Mouse (Mus musculus) stomach, postnatal 0 days (tissue): ENCODE data around the gene Il1r1. TPM values are rescaled to one million over a fixed set of nuclear protein-coding genes. Genes with fewer than 3 reads are reported as not detected.

Experiments used
- ATAC-seq: fragments of 200-750 bp; cut with Nextera tagmentation; 2 replicates; pipeline ENCODE4 v1.8.0; 2017; ENCODE audit not compliant: low FRiP score, low TSS enrichment
- DNase-seq: peaks from one replicate; pipeline ENCODE4 v3.0.0-alpha.2; 2016; ENCODE audit warnings: low spot score
- H3K27ac ChIP-seq: fragments of 300-500 bp; sonication (generic); replicated peaks from 2 replicates; pipeline ENCODE4 v1.5.1; 2014; ENCODE audit warnings: mild to moderate bottlenecking, control low read depth
- H3K27me3 ChIP-seq: fragments of 300-500 bp; sonication (generic); 2 replicates; pipeline ENCODE4 v1.6.1; 2014; ENCODE audit warnings: low read length; ENCODE audit not compliant: control insufficient read depth, insufficient read depth
- H3K36me3 ChIP-seq: fragments of 300-500 bp; sonication (generic); 2 replicates; pipeline ENCODE4 v1.6.1; 2014; ENCODE audit warnings: low read length, mixed read lengths; ENCODE audit not compliant: control insufficient read depth, insufficient read depth
- H3K4me1 ChIP-seq: fragments of 300-500 bp; sonication (generic); replicated peaks from 2 replicates; pipeline ENCODE4 v1.6.1; 2014; ENCODE audit warnings: antibody characterized with exemption; ENCODE audit not compliant: control insufficient read depth, insufficient read depth
- H3K4me2 ChIP-seq: fragments of 300-500 bp; sonication (generic); replicated peaks from 2 replicates; pipeline ENCODE4 v1.6.1; 2014; ENCODE audit warnings: low read depth, mild to moderate bottlenecking, control low read depth, moderate library complexity
- H3K4me3 ChIP-seq: fragments of 300-500 bp; sonication (generic); 2 replicates; pipeline ENCODE4 v1.5.1; 2014; ENCODE audit warnings: low read depth, low read length, control low read depth
- H3K9ac ChIP-seq: fragments of 300-500 bp; sonication (generic); 2 replicates; pipeline ENCODE4 v1.6.1; 2014; ENCODE audit warnings: mild to moderate bottlenecking, low read length, control low read depth, mixed read lengths
- H3K9me3 ChIP-seq: fragments of 300-500 bp; sonication (generic); 2 replicates; pipeline ENCODE4 v1.6.1; 2016; ENCODE audit warnings: low read length; ENCODE audit not compliant: control insufficient read depth
- CTCF ChIP-seq: IDR thresholded peaks from 2 replicates; pipeline ENCODE4 v1.5.1; 2016; ENCODE audit warnings: antibody characterized with exemption, low read depth, mild to moderate bottlenecking, moderate library complexity
- EP300 ChIP-seq: optimal IDR thresholded peaks from 2 replicates; pipeline ENCODE3; 2016; ENCODE audit warnings: antibody characterized with exemption
- WGBS: fragments of 180-500 bp; shearing (Covaris S2); extraction: QIAGEN DNeasy Blood & Tissue Kit; methylation state at CpG from one replicate; pipeline ENCODE4 v1.1.7; 2014; 5-methylcytosine and 5-hydroxymethylcytosine counted together
- polyA plus RNA-seq: library from polyadenylated mRNA; unstranded; fragments of >200 nt; fragmentation: Nextera tagmentation; extraction: Ambion mirVana; gene quantifications from 2 replicates; pipeline ENCODE4 v1.2.1, GENCODE M21; 2015

The Il1r1 gene
- polyA plus RNA-seq: 7.3 TPM in 2 replicates

DNA sequence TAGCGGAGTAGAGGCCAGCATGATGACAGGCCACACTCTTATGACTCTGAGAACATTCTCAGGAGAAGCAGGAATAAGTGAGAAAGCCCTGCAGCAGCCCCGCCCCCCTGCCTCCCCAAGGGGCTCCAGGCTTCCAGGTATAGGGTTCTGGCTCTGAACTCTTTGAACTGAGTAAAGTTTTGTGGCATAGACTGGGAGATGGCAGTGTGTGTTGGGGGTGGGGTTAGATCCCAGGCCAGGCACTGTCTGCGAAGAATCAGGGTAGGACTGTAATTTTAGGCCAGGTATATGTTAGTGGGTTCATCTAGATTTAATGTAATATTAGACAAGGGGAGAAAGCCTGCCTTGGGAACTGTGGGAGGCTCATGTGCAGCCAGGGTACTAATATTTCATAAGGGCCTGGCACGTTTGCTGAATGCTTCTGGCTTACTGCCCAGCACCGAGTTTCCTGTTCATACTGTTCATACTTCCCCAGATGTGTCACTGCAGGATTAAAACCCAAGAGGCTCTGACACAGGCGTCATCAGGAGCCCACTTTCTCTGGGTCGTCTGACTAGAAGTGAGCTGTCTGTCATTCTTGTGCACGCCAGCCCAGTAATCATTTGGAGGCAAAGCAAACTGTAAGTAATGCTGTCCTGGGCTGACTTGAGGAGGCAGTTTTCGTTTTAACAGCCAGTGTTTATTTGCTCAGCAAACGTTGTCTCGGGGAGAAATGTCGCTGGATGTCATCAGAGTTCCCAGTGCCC is at the start of gene Il1r1:
Gene Il1r1 (plus strand): TSS at position 542 of the 746 bp plus-strand sequence.
- peak; percentile 86 for ATAC-seq

DNA sequence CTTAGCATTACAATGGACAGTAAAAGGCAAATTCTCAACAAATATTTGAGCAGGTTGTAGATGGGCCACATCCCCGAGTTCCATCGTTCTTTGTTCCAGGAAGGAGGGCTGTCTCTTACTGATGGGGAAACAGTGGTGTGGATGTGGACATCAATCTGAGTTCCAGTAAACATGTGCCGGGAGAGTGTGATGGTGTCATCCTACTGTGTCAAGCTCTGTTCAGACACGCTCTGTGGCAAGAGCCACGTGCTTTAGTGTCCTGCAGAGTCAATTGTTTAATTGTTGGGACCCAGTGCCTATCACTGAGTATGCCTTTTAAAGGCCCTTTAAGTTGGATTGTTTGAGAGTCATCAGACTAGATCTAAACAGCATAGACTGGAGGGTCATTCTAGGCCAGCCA is 49.8 kb upstream of the Il1r1 start:
- no peak for TF ChIP-seq EP300
- TF ChIP-seq CTCF: no peak
- Histone ChIP-seq H3K9me3 (no peaks in the 10 kb centered on the region), H3K4me1 (no peaks in the 10 kb centered on the region), H3K9ac (no peak overlapping the region), H3K4me2 (no peak overlapping the region), H3K27ac (no peak overlapping the region), H3K27me3 (no peaks in the 10 kb centered on the region), H3K36me3 (no peaks in the 10 kb centered on the region), H3K4me3 (no peak overlapping the region)
- 83% methylated on average over 5 of the region's 5 CpGs for WGBS
- ATAC-seq: no peak
- no peak for DNase-seq

More for the DNA sequence above, at the start of gene Il1r1:
- Histone ChIP-seq H3K4me1 (peaks cover 3% of the 10 kb centered on the region), H3K9me3 (no peaks in the 10 kb centered on the region), H3K27me3 (no peaks in the 10 kb centered on the region), H3K36me3 (no peaks in the 10 kb centered on the region), H3K4me2 (peak within 1 kb of the TSS; percentile 51), H3K9ac (peak within 1 kb of the TSS; percentile 48; the same call in 1 of the 2 replicates), H3K4me3 (peak within 1 kb of the TSS; percentile 27), H3K27ac (peak within 1 kb of the TSS; percentile 41)
- 19% methylated on average over 12 of the region's 12 CpGs for WGBS
- TF ChIP-seq CTCF (no peak), EP300 (peak; percentile 58)
- peak; percentile 72 for DNase-seq

DNA sequence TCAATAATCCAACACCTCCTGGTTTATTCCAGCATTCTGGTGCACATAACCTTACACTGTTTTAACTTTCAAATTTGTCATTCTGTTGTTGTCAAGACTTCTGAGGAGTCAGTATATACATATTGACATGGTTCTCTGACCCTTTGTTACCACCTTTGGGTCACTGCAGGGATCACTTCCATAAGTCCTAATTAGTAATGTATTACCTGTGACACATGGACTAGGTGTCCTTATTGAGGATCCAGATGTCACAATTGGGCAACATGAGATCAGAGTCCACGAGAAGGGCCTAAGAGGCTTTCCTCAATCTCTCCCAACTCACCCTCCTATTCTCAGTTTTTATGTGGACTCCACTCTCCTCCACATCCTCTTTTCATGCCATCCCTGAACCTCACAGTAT is 49.1 kb upstream of the Il1r1 start:
- Histone ChIP-seq H3K27ac (no peak overlapping the region), H3K9me3 (no peaks in the 10 kb centered on the region), H3K9ac (no peak overlapping the region), H3K27me3 (no peaks in the 10 kb centered on the region), H3K4me3 (no peak overlapping the region), H3K4me1 (no peaks in the 10 kb centered on the region), H3K4me2 (no peak overlapping the region), H3K36me3 (no peaks in the 10 kb centered on the region)
- no peak for TF ChIP-seq EP300
- TF ChIP-seq CTCF: no peak
- no peak for ATAC-seq
- 88% methylated on average over 1 of the region's 1 CpGs for WGBS
- peak; percentile 0 for DNase-seq

DNA sequence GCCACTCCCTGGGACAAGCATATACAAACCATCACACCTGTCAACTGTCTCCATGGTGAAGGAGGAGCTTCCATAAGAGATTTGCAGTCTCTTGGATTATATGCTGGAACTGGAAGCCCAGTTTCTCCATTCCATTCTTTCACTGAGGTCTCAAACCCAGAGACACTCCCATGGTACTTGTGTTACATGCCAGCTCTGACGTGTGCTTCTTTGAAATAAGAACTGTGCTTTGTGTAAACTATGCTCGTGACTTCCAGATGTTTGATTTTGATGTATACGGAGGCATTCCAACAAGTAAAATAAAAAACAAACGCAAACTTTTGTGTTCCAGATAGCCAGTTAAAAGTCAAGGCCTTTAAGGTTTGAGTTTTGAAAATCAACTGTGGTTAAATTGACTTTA is 45.8 kb upstream of the Il1r1 start:
- ATAC-seq (no peak), DNase-seq (no peak)
- H3K27ac ChIP-seq: no peak overlapping the region
- no peaks in the 10 kb centered on the region for H3K4me1 ChIP-seq
- no peaks in the 10 kb centered on the region for H3K36me3 ChIP-seq
- H3K4me3 ChIP-seq: no peak overlapping the region
- TF ChIP-seq CTCF: no peak
- no peak for TF ChIP-seq EP300
- no peaks in the 10 kb centered on the region for H3K27me3 ChIP-seq
- H3K4me2 ChIP-seq: no peak overlapping the region
- no peak overlapping the region for H3K9ac ChIP-seq
- no peaks in the 10 kb centered on the region for H3K9me3 ChIP-seq
- WGBS: 32% methylated on average over 4 of the region's 4 CpGs

DNA sequence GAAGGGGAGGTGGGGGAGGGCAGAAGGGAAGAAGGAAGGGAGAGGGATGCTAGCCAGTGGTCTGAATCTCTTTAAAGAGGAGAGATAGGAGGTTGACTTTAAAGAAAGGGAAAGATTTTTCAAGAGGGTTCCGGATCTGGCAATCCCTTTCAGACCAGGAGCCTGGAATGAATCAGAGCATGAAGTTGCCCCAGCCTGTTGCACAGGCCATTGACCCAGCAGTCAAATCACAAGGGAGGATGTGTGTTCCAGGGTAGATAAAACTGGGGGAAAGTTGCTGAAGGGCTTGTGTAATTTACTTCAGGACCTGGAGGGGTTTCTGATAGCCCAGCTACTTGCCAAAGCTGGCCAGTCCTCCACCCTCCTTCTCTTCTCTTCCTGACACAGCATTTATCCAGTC is 45.4 kb upstream of the Il1r1 start:
- Histone ChIP-seq H3K9ac (no peak overlapping the region), H3K27me3 (no peaks in the 10 kb centered on the region), H3K4me1 (no peaks in the 10 kb centered on the region), H3K27ac (no peak overlapping the region), H3K4me2 (no peak overlapping the region), H3K9me3 (no peaks in the 10 kb centered on the region), H3K36me3 (no peaks in the 10 kb centered on the region), H3K4me3 (no peak overlapping the region)
- ATAC-seq (no peak), DNase-seq (peak; percentile 11)
- TF ChIP-seq EP300 (no peak), CTCF (no peak)
- WGBS: 57% methylated on average over 1 of the region's 1 CpGs

DNA sequence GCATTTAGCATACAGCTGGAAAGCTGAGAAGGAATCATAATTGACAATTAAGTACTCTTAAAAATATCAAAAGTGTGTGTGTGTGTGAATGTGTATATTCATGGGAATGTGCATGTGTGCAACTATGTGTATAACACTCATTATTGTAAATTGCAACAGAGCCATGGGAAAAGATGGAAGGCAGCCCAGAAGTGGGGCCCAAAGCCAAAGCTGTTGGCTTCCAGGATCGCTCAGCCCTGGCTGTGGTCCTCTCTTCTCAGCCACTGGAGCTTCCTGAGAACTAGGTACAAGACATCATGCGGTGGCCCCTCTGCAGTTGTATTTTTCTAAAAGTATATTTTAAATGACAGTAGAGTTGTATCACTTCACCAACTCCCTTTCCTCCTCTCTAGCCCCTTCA is 44.0 kb upstream of the Il1r1 start:
- Histone ChIP-seq H3K27me3 (no peaks in the 10 kb centered on the region), H3K4me3 (no peak overlapping the region), H3K36me3 (no peaks in the 10 kb centered on the region), H3K4me2 (no peak overlapping the region), H3K4me1 (no peaks in the 10 kb centered on the region), H3K9ac (no peak overlapping the region), H3K27ac (no peak overlapping the region), H3K9me3 (no peaks in the 10 kb centered on the region)
- TF ChIP-seq CTCF: no peak
- TF ChIP-seq EP300: no peak
- 67% methylated on average over 2 of the region's 2 CpGs for WGBS
- no peak for ATAC-seq
- peak; percentile 10 for DNase-seq
